9 mouse cellular contexts compared by ENCODE assay signal in genomic region chr6:145291383-145292289, GRCm38 (mm10). TPM values are rescaled to one million over a fixed set of nuclear protein-coding genes. Genes with fewer than 3 reads are reported as not detected.
DNase-seq lines count a peak whose midpoint lies in the region; ATAC-seq lines count a peak whose summit lies in the region.
"Had no signal": no experiment of that assay in that cellular context is flagged by ENCODE, and none has a peak within 500 bp of the region (broad histone marks: within the 10 kb centered on the region; RNA-seq: fewer than 3 reads in every experiment).

No protein-coding gene starts in this region.

- peaks cover 19% of the 10 kb centered on the region for H3K4me1 ChIP-seq in embryonic facial prominence, embryonic 10.5 days
- H3K4me1 ChIP-seq in hindbrain, embryonic 10.5 days (replicated peaks): 0 out of 2 replicates have a peak, but pooled peaks cover 2% of the 10 kb centered on the region
- peaks cover 4% of the 10 kb centered on the region; the same call in 1 of the 2 replicates for H3K4me1 ChIP-seq in forebrain, embryonic 15.5 days
- H3K4me1 ChIP-seq: forebrain, embryonic 12.5 days had no signal

- H3K36me3 ChIP-seq in embryonic facial prominence, embryonic 10.5 days (replicated peaks): no peaks in the 10 kb centered on the region
- no peaks in the 10 kb centered on the region for H3K36me3 ChIP-seq in hindbrain, embryonic 10.5 days
- no peaks in the 10 kb centered on the region for H3K36me3 ChIP-seq in forebrain, embryonic 15.5 days
- H3K36me3 ChIP-seq: forebrain, embryonic 12.5 days had no signal

- no peak overlapping the region for H3K4me2 ChIP-seq in forebrain, embryonic 15.5 days (replicated peaks)
- H3K4me2 ChIP-seq: forebrain, embryonic 12.5 days had no signal

- peak; percentile 59; the same call in 1 of the 2 replicates for ATAC-seq in neutrophil, adult 5-6 weeks (ENCODE audit: extremely low read depth, insufficient number of reproducible peaks, low FRiP score, poor library complexity, severe bottlenecking)
- no peak; the same call in 1 of the 2 replicates for ATAC-seq in forebrain, embryonic 15.5 days (replicated peaks)

- H3K27me3 ChIP-seq in embryonic facial prominence, embryonic 10.5 days (replicated peaks; ENCODE audit: low read depth, poor library complexity, severe bottlenecking): no peaks in the 10 kb centered on the region
- no peaks in the 10 kb centered on the region for H3K27me3 ChIP-seq in hindbrain, embryonic 10.5 days (ENCODE audit: insufficient read depth, poor library complexity, severe bottlenecking)
- H3K27me3 ChIP-seq in forebrain, embryonic 15.5 days: no peaks in the 10 kb centered on the region
- H3K27me3 ChIP-seq: forebrain, embryonic 12.5 days had no signal

- no peak overlapping the region for H3K4me3 ChIP-seq in embryonic facial prominence, embryonic 10.5 days
- no peak overlapping the region for H3K4me3 ChIP-seq in hindbrain, embryonic 10.5 days
- no peak overlapping the region for H3K4me3 ChIP-seq in forebrain, embryonic 15.5 days
- H3K4me3 ChIP-seq: forebrain, embryonic 12.5 days had no signal

- intact Hi-C loops in left cerebral cortex, postnatal 4 days (cut with DNase I): no loop called here
- intact Hi-C loops in heart, postnatal 10 days (cut with DNase I): no loop called here

- peak overlapping the region; percentile 52 for H3K27ac ChIP-seq in embryonic facial prominence, embryonic 10.5 days (replicated peaks)
- no peak overlapping the region for H3K27ac ChIP-seq in hindbrain, embryonic 10.5 days
- no peak overlapping the region for H3K27ac ChIP-seq in forebrain, embryonic 15.5 days (replicated peaks)
- H3K27ac ChIP-seq: forebrain, embryonic 12.5 days had no signal

- WGBS in embryonic facial prominence, embryonic 10.5 days: 67% methylated on average over 13 of the region's 13 CpGs
- 86% methylated on average over 13 of the region's 13 CpGs for WGBS in hindbrain, embryonic 10.5 days
- 77% methylated on average over 13 of the region's 13 CpGs for WGBS in forebrain, embryonic 15.5 days

- DNase-seq in left cerebral cortex, postnatal 4 days: peak; percentile 5
- DNase-seq in left cerebral cortex, adult 8-10 months (ENCODE audit: low spot score in 2 of 2): no peak
- peak; percentile 42 for DNase-seq in embryonic facial prominence, embryonic 10.5 days (ENCODE audit: low spot score)
- DNase-seq in heart, postnatal 10 days: peak; percentile 40 to 46
- no peak for DNase-seq in hindbrain, embryonic 10.5 days (ENCODE audit: low spot score)
- DNase-seq in cerebellum, postnatal 36 days: no peak

- H3K9me3 ChIP-seq in embryonic facial prominence, embryonic 10.5 days: no peaks in the 10 kb centered on the region
- H3K9me3 ChIP-seq in hindbrain, embryonic 10.5 days: no peaks in the 10 kb centered on the region
- no peaks in the 10 kb centered on the region for H3K9me3 ChIP-seq in forebrain, embryonic 15.5 days
- H3K9me3 ChIP-seq: forebrain, embryonic 12.5 days had no signal

- H3K9ac ChIP-seq in forebrain, embryonic 15.5 days (replicated peaks): no peak overlapping the region
- H3K9ac ChIP-seq: forebrain, embryonic 12.5 days had no signal

RNA-seq across cellular contexts. Expression of gene Kras, which starts 41.6 kb away (rescaled TPM):
- 10 to 100 TPM; 96.4 to 98.4 TPM for total RNA-seq in left cerebral cortex, postnatal 4 days (2021)
- total RNA-seq in left cerebral cortex, adult 8-10 months (2022): 10 to 100 TPM; 70.6 to 83.1 (median 72.7) TPM
- 87.8 and 89.7 TPM in 2 replicates for polyA plus RNA-seq in embryonic facial prominence, embryonic 10.5 days (2016; fragmentation: Nextera tagmentation; extraction: Ambion mirVana)
- 10 to 100 TPM; 45.9 to 48.4 TPM for total RNA-seq in heart, postnatal 10 days (2021)
- 72.0 and 81.2 TPM in 2 replicates for total RNA-seq in neutrophil, adult 5-6 weeks (2017)
- 84.0 and 91.2 TPM in 2 replicates for polyA plus RNA-seq in hindbrain, embryonic 10.5 days (2016; fragmentation: Nextera tagmentation; extraction: Ambion mirVana)
- 123 and 125 TPM in 2 replicates for polyA plus RNA-seq in forebrain, embryonic 15.5 days (2015; fragmentation: Nextera tagmentation; extraction: Ambion mirVana)

Comparison
In these comparisons a context has a peak if more than half of its experiments do, and no peak if none do; other contexts are left out.
1. DNase-seq: peak in left cerebral cortex, postnatal 4 days (single experiment), embryonic facial prominence, embryonic 10.5 days (single experiment) and heart, postnatal 10 days (2 of 2); none in left cerebral cortex, adult 8-10 months (0 of 2), hindbrain, embryonic 10.5 days (single experiment) and cerebellum, postnatal 36 days (0 of 2).